Mouse (Mus musculus): Measurements from ENCODE around the gene Bcl6. TPM values are rescaled to one million over a fixed set of nuclear protein-coding genes. Genes with fewer than 3 reads are reported as not detected.
A peak's percentile ranks its signal among the peaks of the same experiment; 100 is the strongest.

The Bcl6 gene
- polyA plus RNA-seq, 1 experiment from 2014 or later = 0.11 TPM

- H3K9ac ChIP-seq (ENCODE audit: low read length) = no peak overlapping the region
- no peaks in the 10 kb centered on the region for H3K27me3 ChIP-seq (ENCODE audit: control insufficient read depth, insufficient read depth, low read length)
- no peak overlapping the region for H3K4me3 ChIP-seq (ENCODE audit: low read depth, low read length)
- H3K4me1 ChIP-seq (ENCODE audit: control insufficient read depth, insufficient read depth, low read length) = no peaks in the 10 kb centered on the region
- H3K4me2 ChIP-seq = no peak overlapping the region
- no peak overlapping the region for H3K27ac ChIP-seq (ENCODE audit: low read depth, low read length)
- no peak for DNase-seq (ENCODE audit: low spot score, missing footprints)
- ATAC-seq (ENCODE audit: low FRiP score) = peak; percentile 38; the same call in 1 of the 2 replicates
- H3K36me3 ChIP-seq (ENCODE audit: control insufficient read depth, insufficient read depth, low read length) = no peaks in the 10 kb centered on the region
- H3K9me3 ChIP-seq (ENCODE audit: control insufficient read depth, low read length) = no peaks in the 10 kb centered on the region
- 72% methylated on average over 4 of the region's 4 CpGs for WGBS
These were observed 36.4 kb downstream of the Bcl6 start for GRCm38 (mm10) chr16:23952101-23952727.

GRCm38 (mm10) chr16:23947654-23948053, 41.0 kb downstream of the Bcl6 start:
- H3K4me2 ChIP-seq = no peak overlapping the region
- 92% methylated on average over 6 of the region's 6 CpGs for WGBS
- H3K9me3 ChIP-seq (ENCODE audit: control insufficient read depth, low read length) = no peaks in the 10 kb centered on the region
- no peaks in the 10 kb centered on the region for H3K4me1 ChIP-seq (ENCODE audit: control insufficient read depth, insufficient read depth, low read length)
- no peaks in the 10 kb centered on the region for H3K27me3 ChIP-seq (ENCODE audit: control insufficient read depth, insufficient read depth, low read length)
- H3K36me3 ChIP-seq (ENCODE audit: control insufficient read depth, insufficient read depth, low read length) = no peaks in the 10 kb centered on the region
- no peak for DNase-seq (ENCODE audit: low spot score, missing footprints)
- no peak overlapping the region for H3K4me3 ChIP-seq (ENCODE audit: low read depth, low read length)
- no peak for ATAC-seq (ENCODE audit: low FRiP score)
- H3K27ac ChIP-seq (ENCODE audit: low read depth, low read length) = no peak overlapping the region
- no peak overlapping the region for H3K9ac ChIP-seq (ENCODE audit: low read length)

GRCm38 (mm10) chr16:23944801-23945200, 43.9 kb downstream of the Bcl6 start:
- 78% methylated on average over 3 of the region's 3 CpGs for WGBS
- H3K36me3 ChIP-seq (ENCODE audit: control insufficient read depth, insufficient read depth, low read length) = no peaks in the 10 kb centered on the region
- H3K27me3 ChIP-seq (ENCODE audit: control insufficient read depth, insufficient read depth, low read length) = no peaks in the 10 kb centered on the region
- ATAC-seq (ENCODE audit: low FRiP score) (no peak), DNase-seq (ENCODE audit: low spot score, missing footprints) (no peak)
- H3K9me3 ChIP-seq (ENCODE audit: control insufficient read depth, low read length) = no peaks in the 10 kb centered on the region
- no peak overlapping the region for H3K27ac ChIP-seq (ENCODE audit: low read depth, low read length)
- no peak overlapping the region for H3K9ac ChIP-seq (ENCODE audit: low read length)
- no peak overlapping the region for H3K4me2 ChIP-seq
- H3K4me1 ChIP-seq (ENCODE audit: control insufficient read depth, insufficient read depth, low read length) = no peaks in the 10 kb centered on the region
- H3K4me3 ChIP-seq (ENCODE audit: low read depth, low read length) = no peak overlapping the region

GRCm38 (mm10) chr16:23934397-23934796, 54.3 kb downstream of the Bcl6 start:
- DNase-seq (ENCODE audit: low spot score, missing footprints) = no peak
- WGBS = 73% methylated on average over 2 of the region's 2 CpGs
- no peak overlapping the region for H3K27ac ChIP-seq (ENCODE audit: low read depth, low read length)
- no peak overlapping the region for H3K9ac ChIP-seq (ENCODE audit: low read length)
- H3K36me3 ChIP-seq (ENCODE audit: control insufficient read depth, insufficient read depth, low read length) = no peaks in the 10 kb centered on the region
- no peak overlapping the region for H3K4me3 ChIP-seq (ENCODE audit: low read depth, low read length)
- no peaks in the 10 kb centered on the region for H3K9me3 ChIP-seq (ENCODE audit: control insufficient read depth, low read length)
- no peaks in the 10 kb centered on the region for H3K27me3 ChIP-seq (ENCODE audit: control insufficient read depth, insufficient read depth, low read length)
- ATAC-seq (ENCODE audit: low FRiP score) = no peak
- no peaks in the 10 kb centered on the region for H3K4me1 ChIP-seq (ENCODE audit: control insufficient read depth, insufficient read depth, low read length)
- no peak overlapping the region for H3K4me2 ChIP-seq

GRCm38 (mm10) chr16:23932294-23932693, 56.4 kb downstream of the Bcl6 start, which contains the start of gene Rtp2:
TSS of gene Rtp2 (minus strand) at chr16:23932394.
- Histone ChIP-seq H3K9ac (ENCODE audit: low read length) (no peak within 1 kb of the TSS), H3K4me2 (no peak within 1 kb of the TSS), H3K9me3 (ENCODE audit: control insufficient read depth, low read length) (no peaks in the 10 kb centered on the region), H3K27me3 (ENCODE audit: control insufficient read depth, insufficient read depth, low read length) (no peaks in the 10 kb centered on the region), H3K36me3 (ENCODE audit: control insufficient read depth, insufficient read depth, low read length) (no peaks in the 10 kb centered on the region), H3K4me1 (ENCODE audit: control insufficient read depth, insufficient read depth, low read length) (no peaks in the 10 kb centered on the region), H3K27ac (ENCODE audit: low read depth, low read length) (no peak within 1 kb of the TSS), H3K4me3 (ENCODE audit: low read depth, low read length) (no peak within 1 kb of the TSS)
- WGBS = 70% methylated on average over 11 of the region's 11 CpGs
- DNase-seq (ENCODE audit: low spot score, missing footprints) (no peak), ATAC-seq (ENCODE audit: low FRiP score) (no peak)

GRCm38 (mm10) chr16:23931275-23931674, 57.4 kb downstream of the Bcl6 start:
- H3K4me2 ChIP-seq = no peak overlapping the region
- no peaks in the 10 kb centered on the region for H3K27me3 ChIP-seq (ENCODE audit: control insufficient read depth, insufficient read depth, low read length)
- H3K4me1 ChIP-seq (ENCODE audit: control insufficient read depth, insufficient read depth, low read length) = no peaks in the 10 kb centered on the region
- H3K9me3 ChIP-seq (ENCODE audit: control insufficient read depth, low read length) = no peaks in the 10 kb centered on the region
- no peak overlapping the region for H3K4me3 ChIP-seq (ENCODE audit: low read depth, low read length)
- no peak overlapping the region for H3K9ac ChIP-seq (ENCODE audit: low read length)
- H3K36me3 ChIP-seq (ENCODE audit: control insufficient read depth, insufficient read depth, low read length) = no peaks in the 10 kb centered on the region
- DNase-seq (ENCODE audit: low spot score, missing footprints) (no peak), ATAC-seq (ENCODE audit: low FRiP score) (no peak)
- WGBS = 88% methylated on average over 18 of the region's 18 CpGs
- H3K27ac ChIP-seq (ENCODE audit: low read depth, low read length) = no peak overlapping the region

- H3K27ac ChIP-seq (ENCODE audit: low read depth, low read length) = no peak overlapping the region
These were observed 58.1 kb downstream of the Bcl6 start for GRCm38 (mm10) chr16:23930426-23931073.

GRCm38 (mm10) chr16:23927301-23928114, 61.1 kb downstream of the Bcl6 start:
- Histone ChIP-seq H3K27ac (ENCODE audit: low read depth, low read length) (no peak overlapping the region), H3K9ac (ENCODE audit: low read length) (no peak overlapping the region), H3K27me3 (ENCODE audit: control insufficient read depth, insufficient read depth, low read length) (no peaks in the 10 kb centered on the region), H3K4me1 (ENCODE audit: control insufficient read depth, insufficient read depth, low read length) (no peaks in the 10 kb centered on the region), H3K4me3 (ENCODE audit: low read depth, low read length) (no peak overlapping the region), H3K4me2 (no peak overlapping the region), H3K9me3 (ENCODE audit: control insufficient read depth, low read length) (no peaks in the 10 kb centered on the region), H3K36me3 (ENCODE audit: control insufficient read depth, insufficient read depth, low read length) (no peaks in the 10 kb centered on the region)
- DNase-seq (ENCODE audit: low spot score, missing footprints) = no peak
- WGBS = 93% methylated on average over 33 of the region's 33 CpGs
- ATAC-seq (ENCODE audit: low FRiP score) = no peak

More at GRCm38 (mm10) chr16:23930426-23931073, 58.1 kb downstream of the Bcl6 start:
- Histone ChIP-seq H3K4me3 (ENCODE audit: low read depth, low read length) (no peak overlapping the region), H3K4me2 (no peak overlapping the region), H3K9ac (ENCODE audit: low read length) (no peak overlapping the region), H3K9me3 (ENCODE audit: control insufficient read depth, low read length) (no peaks in the 10 kb centered on the region), H3K4me1 (ENCODE audit: control insufficient read depth, insufficient read depth, low read length) (no peaks in the 10 kb centered on the region), H3K27me3 (ENCODE audit: control insufficient read depth, insufficient read depth, low read length) (no peaks in the 10 kb centered on the region), H3K36me3 (ENCODE audit: control insufficient read depth, insufficient read depth, low read length) (no peaks in the 10 kb centered on the region)
- 83% methylated on average over 3 of the region's 3 CpGs for WGBS
- DNase-seq (ENCODE audit: low spot score, missing footprints) = no peak
- no peak for ATAC-seq (ENCODE audit: low FRiP score)

GRCm38 (mm10) chr16:23922906-23923305, 65.7 kb downstream of the Bcl6 start:
- ATAC-seq (ENCODE audit: low FRiP score) (no peak), DNase-seq (ENCODE audit: low spot score, missing footprints) (no peak)
- Histone ChIP-seq H3K4me3 (ENCODE audit: low read depth, low read length) (no peak overlapping the region), H3K27me3 (ENCODE audit: control insufficient read depth, insufficient read depth, low read length) (no peaks in the 10 kb centered on the region), H3K9ac (ENCODE audit: low read length) (no peak overlapping the region), H3K36me3 (ENCODE audit: control insufficient read depth, insufficient read depth, low read length) (no peaks in the 10 kb centered on the region), H3K9me3 (ENCODE audit: control insufficient read depth, low read length) (no peaks in the 10 kb centered on the region), H3K4me1 (ENCODE audit: control insufficient read depth, insufficient read depth, low read length) (no peaks in the 10 kb centered on the region), H3K4me2 (no peak overlapping the region), H3K27ac (ENCODE audit: low read depth, low read length) (no peak overlapping the region)
- whole genome bisulfite sequencing = 89% methylated on average over 1 of the region's 1 CpGs
